ENCODE assay signal across 8 mouse cellular contexts in the genomic region with DNA sequence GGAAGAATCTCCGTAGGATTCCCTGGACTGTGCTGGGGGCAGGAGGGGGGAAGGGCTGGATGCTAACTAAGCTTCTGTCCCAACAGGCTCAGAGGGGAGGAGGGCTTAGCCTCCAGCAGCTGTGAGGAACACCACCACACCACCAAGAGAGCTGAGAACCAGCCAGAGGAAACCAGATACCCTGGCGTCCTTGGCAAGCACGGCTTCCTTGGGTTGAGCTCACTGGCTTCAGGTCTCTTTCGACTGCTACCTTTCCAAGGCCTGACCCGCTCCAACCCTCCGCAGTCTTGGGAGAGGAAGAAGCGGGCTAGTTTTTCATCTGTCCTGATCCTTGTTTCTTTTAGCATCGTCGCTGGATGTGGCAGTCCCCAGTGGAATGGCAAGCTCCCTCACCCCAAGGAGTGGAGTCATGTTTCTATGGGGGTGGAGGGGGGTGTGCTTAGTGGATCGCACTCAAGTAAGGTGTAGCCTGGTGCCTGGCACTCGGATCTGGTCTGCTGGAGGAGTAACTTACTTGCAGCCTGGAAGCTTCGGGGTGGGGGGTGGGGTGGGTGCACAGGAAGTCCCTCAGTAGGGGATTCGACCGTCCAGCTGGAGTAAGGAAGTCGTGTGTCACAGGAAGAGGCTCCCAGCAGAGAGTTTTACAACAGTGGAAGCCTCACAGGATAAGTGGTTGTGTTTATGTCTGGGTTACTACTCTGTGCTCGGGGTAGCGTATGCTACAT. TPM values are rescaled to one million over a fixed set of nuclear protein-coding genes. Genes with fewer than 3 reads are reported as not detected.
DNase-seq lines count a peak whose midpoint lies in the region; ATAC-seq and TF ChIP-seq lines count a peak whose summit lies in the region.

No protein-coding gene starts in this region.

- peaks cover 53% of the 10 kb centered on the region for H3K4me1 ChIP-seq in G1E (ENCODE audit: insufficient read depth, low read depth, low read length)
- H3K4me1 ChIP-seq in embryonic facial prominence, embryonic 10.5 days: peaks cover 51% of the 10 kb centered on the region
- H3K4me1 ChIP-seq in heart, embryonic 15.5 days (replicated peaks): peaks cover 34% of the 10 kb centered on the region

- H3K36me3 ChIP-seq in G1E (replicated peaks) (peaks cover 6% of the 10 kb centered on the region), macrophage (ENCODE audit: inconsistent target) (no peaks in the 10 kb centered on the region)
- peaks cover under 1% of the 10 kb centered on the region; the same call in 1 of the 2 replicates for H3K36me3 ChIP-seq in embryonic facial prominence, embryonic 10.5 days (replicated peaks)
- no peaks in the 10 kb centered on the region for H3K36me3 ChIP-seq in heart, embryonic 15.5 days

- H3K27me3 ChIP-seq in G1E (ENCODE audit: insufficient read depth, low read length): no peaks in the 10 kb centered on the region
- H3K27me3 ChIP-seq in embryonic facial prominence, embryonic 10.5 days (replicated peaks; ENCODE audit: low read depth, poor library complexity, severe bottlenecking): no peaks in the 10 kb centered on the region
- no peaks in the 10 kb centered on the region for H3K27me3 ChIP-seq in heart, embryonic 15.5 days

- peak; percentile 66 for DNase-seq in G1E (ENCODE audit: low spot score)
- peak; percentile 70 for DNase-seq in embryonic facial prominence, embryonic 10.5 days (ENCODE audit: low spot score)
- peak; percentile 52 for DNase-seq in kidney, postnatal 14 days
- DNase-seq in thymus, adult 18-20 months: peak; percentile 22 to 44
- no peak for DNase-seq in adrenal gland, adult 2 months
- no peak for DNase-seq in frontal cortex, postnatal 36 days (ENCODE audit: low spot score in 2 of 2)

- peak overlapping the region; percentile 40 for H3K9ac ChIP-seq in heart, embryonic 15.5 days

- H3K4me3 ChIP-seq in G1E (ENCODE audit: low read depth, low read length) (peak overlapping the region; percentile 71; the same call in 1 of the 2 replicates), macrophage (ENCODE audit: inconsistent target) (no peak overlapping the region)
- H3K4me3 ChIP-seq in embryonic facial prominence, embryonic 10.5 days: peak overlapping the region; percentile 36
- peak overlapping the region; percentile 97 for H3K4me3 ChIP-seq in heart, embryonic 15.5 days

- ATAC-seq in G1E (ENCODE audit: extremely low read depth, insufficient number of reproducible peaks, low FRiP score, poor library complexity, severe bottlenecking): peak; percentile 29
- no peak; the same call in 1 of the 2 replicates for ATAC-seq in heart, embryonic 15.5 days (replicated peaks; ENCODE audit: insufficient number of reproducible peaks, insufficient read depth, low FRiP score, low read depth)

- H3K4me2 ChIP-seq in heart, embryonic 15.5 days: peak overlapping the region; percentile 89

- TF ChIP-seq CTCF in G1E (IDR thresholded peaks at IDR 0.05; ENCODE audit: low read depth, low read length): no peak

- H3K27ac ChIP-seq in embryonic facial prominence, embryonic 10.5 days (replicated peaks): peak overlapping the region; percentile 99
- peak overlapping the region; percentile 98 for H3K27ac ChIP-seq in heart, embryonic 15.5 days
- H3K27ac ChIP-seq in macrophage: peak overlapping the region; percentile 53; the same call in 1 of the 2 replicates

- H3K9me3 ChIP-seq in G1E (replicated peaks): no peaks in the 10 kb centered on the region
- H3K9me3 ChIP-seq in embryonic facial prominence, embryonic 10.5 days: no peaks in the 10 kb centered on the region
- no peaks in the 10 kb centered on the region for H3K9me3 ChIP-seq in heart, embryonic 15.5 days (replicated peaks)

- H3K79me2 ChIP-seq in macrophage (ENCODE audit: inconsistent target): no peaks in the 10 kb centered on the region

- WGBS in embryonic facial prominence, embryonic 10.5 days: 5% methylated on average over 17 of the region's 17 CpGs
- 13% methylated on average over 17 of the region's 17 CpGs for WGBS in heart, embryonic 15.5 days
- 31% methylated on average over 16 of the region's 17 CpGs for WGBS in macrophage (ENCODE audit: missing documents)

RNA-seq across cellular contexts. Expression of gene Ssbp3, which starts 2.6 kb away (rescaled TPM):
- total RNA-seq in G1E (2014; fragmentation: Nextera tagmentation): 232 and 311 TPM in 2 replicates
- total RNA-seq in G1E (2017): 27.5 and 46.6 TPM in 2 replicates
- 685 and 787 TPM in 2 replicates for polyA plus RNA-seq in G1E (2012)
- 147 TPM in 2 replicates for polyA plus RNA-seq in embryonic facial prominence, embryonic 10.5 days (2016; fragmentation: Nextera tagmentation; extraction: Ambion mirVana)
- 53.3 and 69.1 TPM in 2 replicates for polyA plus RNA-seq in heart, embryonic 15.5 days (2015; fragmentation: Nextera tagmentation; extraction: Ambion mirVana)
- total RNA-seq in macrophage (2018; cell fraction: chromatin; rRNA removed): 10 to 100 TPM in 23 of 26 experiments, 1 to 10 TPM in 3; 6.7 to 76.0 (median 27.1) TPM
- 10 to 100 TPM; 13.8 to 30.2 (median 21.6) TPM for total RNA-seq in macrophage (2018; cell fraction: cytosol; rRNA removed)
- total RNA-seq in macrophage (2018; cell fraction: nucleus; rRNA removed): 10 to 100 TPM in 22 of 26 experiments, 1 to 10 TPM in 4; 4.9 to 56.0 (median 16.1) TPM
- polyA plus RNA-seq in macrophage (2018): 20.3 to 44.3 TPM (median 27.6 TPM) in 3 replicates
- total RNA-seq in adrenal gland, adult 2 months (2021): 10 to 100 TPM; 73.9 to 88.5 TPM
- 54.3 and 85.0 TPM in 2 replicates for polyA plus RNA-seq in adrenal gland, adult 2 months (2012; rRNA removed)

Comparison
In these comparisons a context has a peak if more than half of its experiments do, and no peak if none do; other contexts are left out.
1. DNase-seq: peak in G1E (single experiment), embryonic facial prominence, embryonic 10.5 days (single experiment), kidney, postnatal 14 days (single experiment) and thymus, adult 18-20 months (2 of 2); none in adrenal gland, adult 2 months (single experiment) and frontal cortex, postnatal 36 days (0 of 2).
2. Peak in every context shown above with its lines, with median percentiles within 50 percentile points of each other: H3K27ac ChIP-seq.